Mouse (Mus musculus) testis, adult 2 months (tissue): Measurements from ENCODE around the gene Krr1.

Source experiments
- CTCF ChIP-seq: fragments of 200-500 bp; IDR thresholded peaks from 2 replicates; pipeline ENCODE4 v1.5.1; 2012; ENCODE audit warnings: low read depth, mild to moderate bottlenecking, inconsistent platforms, low read length, moderate library complexity; ENCODE audit not compliant: control insufficient read depth, insufficient read depth, insufficient replicate concordance
- POLR2A ChIP-seq: fragments of 200-500 bp; IDR thresholded peaks from 2 replicates; pipeline ENCODE4 v1.6.1; 2012; ENCODE audit warnings: low read depth, mild to moderate bottlenecking, inconsistent platforms, low read length, moderate library complexity; ENCODE audit not compliant: control insufficient read depth

GRCm38 (mm10) chr10:111977584-111977983 lies 5.1 kb downstream of the Krr1 start:
- peak; percentile 49; the same call in 1 of the 2 replicates for TF ChIP-seq CTCF
- TF ChIP-seq POLR2A: no peak
